Mouse (Mus musculus) E14TG2a.4 (cell line): ENCODE results near the gene Rnf157.

ENCODE experiments used
- CTCF ChIP-seq: conservative IDR thresholded peaks from 2 replicates; pipeline ENCODE4 v1.5.1; 2014; ENCODE audit warnings: low read length
- NANOG ChIP-seq: IDR thresholded peaks from 2 replicates; pipeline ENCODE4 v1.6.1; 2014; ENCODE audit warnings: borderline replicate concordance, low read length, mixed read lengths
- POU5F1 ChIP-seq: IDR thresholded peaks from 2 replicates; pipeline ENCODE4 v1.6.1; 2014; ENCODE audit warnings: low read length, borderline replicate concordance

GRCm38 (mm10) chr11:116439269-116440240 is 26.7 kb upstream of the Rnf157 start:
- TF ChIP-seq CTCF (no peak), POU5F1 (no peak), NANOG (no peak)
